Mouse (Mus musculus): ENCODE measurements around the gene Cst11. TPM values are rescaled to one million over a fixed set of nuclear protein-coding genes. Genes with fewer than 3 reads are reported as not detected.
"Not testable (repeated sequence)": the region's sequence is repeated elsewhere in the genome, so short reads cannot be mapped to it uniquely, and the experiment has no call there.

The Cst11 gene
- not detected in 2 replicates for polyA plus RNA-seq (2015; fragmentation: Nextera tagmentation; extraction: Ambion mirVana)

- not testable (repeated sequence) for H3K9ac ChIP-seq; DNase-seq; H3K9me3 ChIP-seq (replicated peaks); H3K4me1 ChIP-seq (replicated peaks); H3K27ac ChIP-seq; H3K4me2 ChIP-seq; H3K36me3 ChIP-seq; ATAC-seq (ENCODE audit: low read depth); H3K4me3 ChIP-seq (replicated peaks); H3K27me3 ChIP-seq
- WGBS (ENCODE audit: insufficient replicate concordance): 71% methylated on average over 4 of the region's 4 CpGs
Measured at GRCm38 (mm10) chr2:148771397-148771796, at the start of gene Cst11. TSS of gene Cst11 (minus strand) at chr2:148771497.

DNA sequence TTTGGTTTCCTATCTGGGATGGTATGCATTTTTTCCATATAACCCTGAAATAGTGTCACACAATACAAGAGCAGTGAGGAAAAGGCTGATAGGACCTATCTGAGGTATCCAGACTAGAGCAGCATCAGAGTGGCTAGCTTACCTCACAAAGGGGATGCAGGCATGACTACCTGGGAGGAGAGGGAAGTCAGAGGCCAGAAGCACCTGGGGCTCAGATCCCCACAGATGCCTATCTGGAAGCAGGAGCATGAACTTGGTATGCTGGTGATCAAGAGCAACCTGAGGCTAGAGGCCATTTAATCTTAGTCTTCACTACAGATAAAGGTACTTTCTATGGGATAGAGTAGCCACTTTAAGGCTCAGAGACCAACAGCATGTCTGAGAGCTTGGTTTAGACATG lies 48.6 kb upstream of the Cst11 start, which contains the start of gene Cst13:
Cst13 (plus strand) TSS at position 173 of the 400 bp plus-strand sequence.
- Histone ChIP-seq H3K9ac (no peak within 1 kb of the TSS), H3K4me3 (replicated peaks) (no peak within 1 kb of the TSS), H3K27me3 (no peaks in the 10 kb centered on the region), H3K4me2 (no peak within 1 kb of the TSS), H3K27ac (no peak within 1 kb of the TSS), H3K4me1 (replicated peaks) (no peaks in the 10 kb centered on the region), H3K36me3 (no peaks in the 10 kb centered on the region), H3K9me3 (replicated peaks) (no peaks in the 10 kb centered on the region)
- ATAC-seq (ENCODE audit: low read depth): no peak
- no peak for DNase-seq

DNA sequence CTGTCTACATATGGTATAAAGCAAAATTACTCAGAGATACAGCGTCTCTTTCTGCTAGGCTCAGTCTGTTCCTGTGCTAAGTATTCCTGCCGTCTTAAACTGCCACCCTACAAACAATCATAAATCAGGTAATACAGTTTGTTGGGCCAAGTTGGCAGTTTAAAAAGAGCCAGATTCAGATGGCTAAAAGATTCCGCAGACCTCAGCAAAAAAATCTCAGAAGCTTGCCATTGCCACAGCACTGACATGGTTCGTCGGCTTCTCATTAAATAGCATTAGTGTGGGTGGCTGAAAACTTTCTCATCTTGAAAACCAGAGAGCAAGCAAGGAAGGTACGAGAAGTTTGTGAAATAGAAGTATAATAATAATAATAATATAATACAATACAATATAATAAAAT lies 35.4 kb upstream of the Cst11 start:
- H3K36me3 ChIP-seq: no peaks in the 10 kb centered on the region
- H3K4me2 ChIP-seq: no peak overlapping the region
- no peak overlapping the region for H3K9ac ChIP-seq
- no peaks in the 10 kb centered on the region for H3K4me1 ChIP-seq (replicated peaks)
- no peak overlapping the region for H3K27ac ChIP-seq
- WGBS (ENCODE audit: insufficient replicate concordance): 57% methylated on average over 6 of the region's 6 CpGs
- H3K4me3 ChIP-seq (replicated peaks): no peak overlapping the region
- ATAC-seq (ENCODE audit: low read depth) (no peak), DNase-seq (no peak)
- no peaks in the 10 kb centered on the region for H3K9me3 ChIP-seq (replicated peaks)
- no peaks in the 10 kb centered on the region for H3K27me3 ChIP-seq

GRCm38 (mm10) chr2:148801491-148801921 lies 30.2 kb upstream of the Cst11 start:
- H3K9ac ChIP-seq: no peak overlapping the region
- peak; percentile 45; the same call in 1 of the 2 replicates for ATAC-seq (ENCODE audit: low read depth)
- WGBS (ENCODE audit: insufficient replicate concordance): 28% methylated on average over 3 of the region's 3 CpGs
- no peak overlapping the region for H3K4me3 ChIP-seq (replicated peaks)
- no peak overlapping the region for H3K27ac ChIP-seq
- H3K4me1 ChIP-seq (replicated peaks): no peaks in the 10 kb centered on the region
- H3K36me3 ChIP-seq: no peaks in the 10 kb centered on the region
- no peak overlapping the region for H3K4me2 ChIP-seq
- no peaks in the 10 kb centered on the region for H3K27me3 ChIP-seq
- DNase-seq: no peak
- no peaks in the 10 kb centered on the region for H3K9me3 ChIP-seq (replicated peaks)

GRCm38 (mm10) chr2:148798485-148798884 lies 27.2 kb upstream of the Cst11 start, which contains the start of gene Cst8:
TSS of gene Cst8 (plus strand) at chr2:148798785.
- Histone ChIP-seq H3K4me3 (replicated peaks) (no peak within 1 kb of the TSS), H3K27me3 (no peaks in the 10 kb centered on the region), H3K4me1 (replicated peaks) (no peaks in the 10 kb centered on the region), H3K9ac (no peak within 1 kb of the TSS), H3K36me3 (no peaks in the 10 kb centered on the region), H3K9me3 (replicated peaks) (no peaks in the 10 kb centered on the region), H3K4me2 (no peak within 1 kb of the TSS), H3K27ac (no peak within 1 kb of the TSS)
- DNase-seq (no peak), ATAC-seq (ENCODE audit: low read depth) (no peak)
- 44% methylated on average over 1 of the region's 1 CpGs for WGBS (ENCODE audit: insufficient replicate concordance)

DNA sequence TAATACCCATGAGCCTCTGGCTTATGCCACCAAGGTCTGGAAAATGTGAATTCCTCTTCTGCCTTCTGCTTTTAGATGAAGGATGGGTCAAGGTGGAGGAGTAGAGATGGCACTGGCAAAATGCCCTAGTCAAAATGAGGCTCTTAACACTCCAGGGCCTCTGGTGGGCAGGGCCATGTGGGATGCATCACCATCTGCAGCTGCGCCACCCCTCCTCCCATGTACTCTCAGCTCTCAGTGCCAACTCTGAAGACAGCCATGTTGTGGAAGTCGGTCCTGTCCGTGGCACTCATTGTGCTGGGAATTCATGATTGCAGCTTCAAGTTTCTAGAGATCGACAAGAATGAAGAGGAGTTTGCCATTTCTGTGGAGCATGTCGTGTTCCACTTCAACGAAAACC lies 17.8 kb upstream of the Cst11 start, which contains the start of gene Cst12:
Cst12 (plus strand) TSS at position 220 of the 400 bp plus-strand sequence.
- Histone ChIP-seq H3K27me3 (no peaks in the 10 kb centered on the region), H3K27ac (no peak within 1 kb of the TSS), H3K4me2 (no peak within 1 kb of the TSS), H3K9me3 (replicated peaks) (no peaks in the 10 kb centered on the region), H3K36me3 (no peaks in the 10 kb centered on the region), H3K9ac (no peak within 1 kb of the TSS), H3K4me1 (replicated peaks) (no peaks in the 10 kb centered on the region), H3K4me3 (replicated peaks) (no peak within 1 kb of the TSS)
- WGBS (ENCODE audit: insufficient replicate concordance): 72% methylated on average over 6 of the region's 6 CpGs
- DNase-seq (no peak), ATAC-seq (ENCODE audit: low read depth) (no peak)

- no peak within 1 kb of the TSS for H3K9ac ChIP-seq
- H3K9me3 ChIP-seq (replicated peaks): no peaks in the 10 kb centered on the region
- no peak for ATAC-seq (ENCODE audit: low read depth)
- WGBS (ENCODE audit: insufficient replicate concordance): 14% methylated on average over 1 of the region's 1 CpGs
- H3K4me3 ChIP-seq (replicated peaks): no peak within 1 kb of the TSS
- no peaks in the 10 kb centered on the region for H3K27me3 ChIP-seq
- no peak within 1 kb of the TSS for H3K27ac ChIP-seq
- no peaks in the 10 kb centered on the region for H3K4me1 ChIP-seq (replicated peaks)
- H3K36me3 ChIP-seq: no peaks in the 10 kb centered on the region
- no peak for DNase-seq
- no peak within 1 kb of the TSS for H3K4me2 ChIP-seq
Measured at GRCm38 (mm10) chr2:148781709-148782108, 10.4 kb upstream of the Cst11 start, which contains the start of gene 8030411F24Rik. TSS of gene 8030411F24Rik (plus strand) at chr2:148782009.

GRCm38 (mm10) chr2:148763648-148764388 lies 7.5 kb downstream of the Cst11 start:
- ATAC-seq (ENCODE audit: low read depth) (no peak), DNase-seq (no peak)
- no peaks in the 10 kb centered on the region for H3K36me3 ChIP-seq
- H3K4me1 ChIP-seq (replicated peaks): no peaks in the 10 kb centered on the region
- no peak overlapping the region for H3K4me2 ChIP-seq
- 96% methylated on average over 1 of the region's 1 CpGs for WGBS (ENCODE audit: insufficient replicate concordance)
- no peaks in the 10 kb centered on the region for H3K27me3 ChIP-seq
- H3K9me3 ChIP-seq (replicated peaks): no peaks in the 10 kb centered on the region
- no peak overlapping the region for H3K27ac ChIP-seq
- no peak overlapping the region for H3K4me3 ChIP-seq (replicated peaks)
- no peak overlapping the region for H3K9ac ChIP-seq

- DNase-seq: no peak
Measured at GRCm38 (mm10) chr2:148754310-148754846, 16.9 kb downstream of the Cst11 start.

DNA sequence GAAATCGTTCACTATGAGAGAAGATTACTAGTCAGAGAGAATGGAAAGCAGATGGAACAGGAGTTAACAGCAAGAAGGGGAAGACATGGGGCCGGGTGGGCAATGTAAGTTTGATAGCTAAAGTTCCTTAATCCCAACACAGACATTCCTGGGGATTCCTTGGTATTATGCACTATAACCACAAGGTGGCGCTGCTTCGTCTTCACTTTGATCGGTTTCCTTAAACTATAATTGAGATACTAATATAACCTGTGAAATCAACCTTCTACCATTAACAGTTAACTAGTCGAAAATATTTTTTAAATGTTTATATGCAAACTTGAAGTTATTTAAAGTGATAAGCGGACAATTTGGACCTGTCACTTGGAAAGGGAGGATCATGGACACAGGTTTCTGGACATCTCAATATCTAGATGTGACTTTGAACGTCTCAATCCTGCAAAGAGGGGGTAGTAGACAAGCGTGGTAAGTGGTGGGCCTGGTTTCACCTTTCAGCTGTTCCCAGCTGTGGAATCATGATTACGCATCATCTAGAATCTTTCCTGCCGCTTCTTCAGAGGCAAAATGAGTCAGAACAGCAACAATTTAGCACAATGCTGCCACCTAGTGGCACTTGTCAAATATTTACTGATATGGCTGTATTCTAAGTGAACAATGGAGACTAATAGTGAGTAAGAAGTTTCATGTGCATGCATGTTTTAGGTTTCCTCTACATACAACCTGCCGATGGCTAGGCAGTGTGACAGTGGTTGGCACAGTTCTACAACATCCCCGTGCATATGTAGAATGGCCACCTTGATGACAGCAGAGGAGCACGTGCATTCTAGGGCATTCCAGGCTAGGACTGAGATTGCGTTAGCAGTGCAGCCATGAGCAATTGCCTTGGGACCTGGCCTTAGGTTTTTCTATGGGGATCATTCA lies 19.1 kb downstream of the Cst11 start:
- H3K27ac ChIP-seq: no peak overlapping the region
- peak overlapping the region; percentile 60 for H3K4me2 ChIP-seq
- H3K4me3 ChIP-seq (replicated peaks): peak overlapping the region; percentile 30; the same call in 1 of the 2 replicates
- no peak overlapping the region for H3K9ac ChIP-seq
- H3K36me3 ChIP-seq: no peaks in the 10 kb centered on the region
- no peaks in the 10 kb centered on the region for H3K27me3 ChIP-seq
- DNase-seq (peak; percentile 55), ATAC-seq (ENCODE audit: low read depth) (peak; percentile 48; the same call in 1 of the 2 replicates)
- 0 out of 2 replicates have a peak, but pooled peaks cover 2% of the 10 kb centered on the region for H3K4me1 ChIP-seq (replicated peaks)
- no peaks in the 10 kb centered on the region for H3K9me3 ChIP-seq (replicated peaks)
- WGBS (ENCODE audit: insufficient replicate concordance): 14% methylated on average over 15 of the region's 15 CpGs

More at GRCm38 (mm10) chr2:148754310-148754846, 16.9 kb downstream of the Cst11 start:
- H3K4me2 ChIP-seq: no peak overlapping the region
- no peak overlapping the region for H3K4me3 ChIP-seq (replicated peaks)
- ATAC-seq (ENCODE audit: low read depth): no peak
- WGBS (ENCODE audit: insufficient replicate concordance): 33% methylated on average over 1 of the region's 1 CpGs
- no peaks in the 10 kb centered on the region for H3K36me3 ChIP-seq
- no peaks in the 10 kb centered on the region for H3K27me3 ChIP-seq
- no peak overlapping the region for H3K9ac ChIP-seq
- no peak overlapping the region for H3K27ac ChIP-seq
- 0 out of 2 replicates have a peak, but pooled peaks cover 2% of the 10 kb centered on the region for H3K4me1 ChIP-seq (replicated peaks)
- H3K9me3 ChIP-seq (replicated peaks): no peaks in the 10 kb centered on the region

- H3K36me3 ChIP-seq: no peaks in the 10 kb centered on the region
- H3K4me2 ChIP-seq: no peak within 1 kb of the TSS
- no peak within 1 kb of the TSS for H3K27ac ChIP-seq
- H3K9me3 ChIP-seq (replicated peaks): no peaks in the 10 kb centered on the region
- DNase-seq: no peak
- H3K27me3 ChIP-seq: no peaks in the 10 kb centered on the region
- H3K4me3 ChIP-seq (replicated peaks): no peak within 1 kb of the TSS
- no peak for ATAC-seq (ENCODE audit: low read depth)
- 0 out of 2 replicates have a peak, but pooled peaks cover 2% of the 10 kb centered on the region for H3K4me1 ChIP-seq (replicated peaks)
- 57% methylated on average over 1 of the region's 1 CpGs for WGBS (ENCODE audit: insufficient replicate concordance)
- H3K9ac ChIP-seq: no peak within 1 kb of the TSS
Measured at GRCm38 (mm10) chr2:148750058-148750457, 21.2 kb downstream of the Cst11 start, which contains the start of gene Cstl1. TSS of gene Cstl1 (plus strand) at chr2:148750358.
